Mouse (Mus musculus) CH12.LX (cell line): ENCODE results near the gene Fam122a.

ENCODE experiments used
- CTCF ChIP-seq, 2 experiments: IDR thresholded peaks in 1 of 2; conservative IDR thresholded peaks in 1 of 2; 2 replicates each; pipeline ENCODE4 v1.5.1; 2011 to 2012; ENCODE audit warnings: low read depth in 2 of 2, low read length in 2 of 2, improper control_type of control experiment in 1 of 2, inconsistent platforms in 1 of 2, mild to moderate bottlenecking in 1 of 2, moderate library complexity in 1 of 2
- ELF1 ChIP-seq: IDR thresholded peaks from 2 replicates; pipeline ENCODE4 v1.6.1; 2014; ENCODE audit warnings: low read depth, mild to moderate bottlenecking, inconsistent platforms, low read length, improper control_type of control experiment
- MAX ChIP-seq: IDR thresholded peaks from 2 replicates; pipeline ENCODE4 v1.6.1; 2011; ENCODE audit warnings: low read length, improper control_type of control experiment
- POLR2A ChIP-seq: IDR thresholded peaks from 2 replicates; pipeline ENCODE4 v1.6.1; 2011; ENCODE audit warnings: low read depth, mild to moderate bottlenecking, improper control_type of control experiment, low read length
- TBP ChIP-seq: conservative IDR thresholded peaks from 2 replicates; pipeline ENCODE4 v1.6.1; 2011; ENCODE audit warnings: low read depth, low read length, improper control_type of control experiment
- UBTF ChIP-seq: IDR thresholded peaks from 2 replicates; pipeline ENCODE4 v1.6.1; 2012; ENCODE audit warnings: low read depth, mild to moderate bottlenecking, inconsistent platforms, low read length, improper control_type of control experiment, moderate library complexity
- ZNF384 ChIP-seq: IDR thresholded peaks from 2 replicates; pipeline ENCODE4 v1.6.1; 2012; ENCODE audit warnings: low read depth, low read length, improper control_type of control experiment, inconsistent platforms

- TF ChIP-seq TBP (no peak), ELF1 (no peak), CTCF (conservative IDR thresholded peaks at IDR 0.05 in 1 of 2, IDR thresholded peaks at IDR 0.05 in 1 of 2; ENCODE audit: low read depth in 2 of 2, low read length in 2 of 2) (no peak), ZNF384 (no peak), POLR2A (no peak), UBTF (no peak), MAX (no peak)
These were observed 9.5 kb upstream of the Fam122a start for GRCm38 (mm10) chr19:24486433-24487296.
